Mouse (Mus musculus) megakaryocyte, embryonic 14.5 days (primary cell): Measurements from ENCODE around the gene Magi3.

Experiments used
- FLI1 ChIP-seq: IDR thresholded peaks from 2 replicates; pipeline ENCODE4 v1.6.1; 2012; ENCODE audit warnings: low read length, inconsistent platforms, mixed read lengths
- GATA1 ChIP-seq: IDR thresholded peaks from 3 replicates; pipeline ENCODE4 v1.6.1; 2012; ENCODE audit warnings: mixed read lengths, low read length, inconsistent platforms, borderline replicate concordance

DNA sequence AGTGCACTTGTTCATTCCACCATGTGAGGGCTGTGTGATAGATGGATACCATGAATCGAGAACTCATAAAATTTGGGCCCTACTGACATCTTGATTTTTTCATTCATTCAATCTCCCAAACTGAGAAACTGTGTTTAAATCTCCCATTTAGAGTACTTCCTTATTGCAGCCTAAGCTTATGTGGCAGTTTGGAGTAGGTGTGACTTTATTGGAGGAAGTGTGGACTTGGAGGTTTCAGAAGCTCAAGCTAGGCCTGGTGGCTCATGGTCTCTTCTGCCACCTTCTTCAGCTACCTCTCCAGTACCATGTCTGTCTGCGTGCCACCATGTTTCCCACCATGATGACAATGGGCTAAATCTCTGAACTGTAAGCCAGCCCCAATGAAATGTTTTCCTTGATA lies 15.9 kb upstream of the Magi3 start:
- no peak for TF ChIP-seq GATA1
- no peak for TF ChIP-seq FLI1
